Mouse (Mus musculus) CD4-positive, CD25-positive, alpha-beta regulatory T cell, adult 4 months (primary cell): ENCODE measurements around the gene Sprr1b. TPM values are rescaled to one million over a fixed set of nuclear protein-coding genes. Genes with fewer than 3 reads are reported as not detected.
"Not testable (repeated sequence)": the region's sequence is repeated elsewhere in the genome, so short reads cannot be mapped to it uniquely, and the experiment has no call there.

Experiments
- ATAC-seq: one replicate; pipeline ENCODE4 v1.8.0; 2017
- polyA plus RNA-seq, 2 experiments: library from polyadenylated mRNA; unstranded; fragments of 100-300 nt; shearing (Covaris generic); gene quantifications; one replicate each; pipeline ENCODE4 v1.2.1; 2017

The Sprr1b gene
- polyA plus RNA-seq, result not detected

DNA sequence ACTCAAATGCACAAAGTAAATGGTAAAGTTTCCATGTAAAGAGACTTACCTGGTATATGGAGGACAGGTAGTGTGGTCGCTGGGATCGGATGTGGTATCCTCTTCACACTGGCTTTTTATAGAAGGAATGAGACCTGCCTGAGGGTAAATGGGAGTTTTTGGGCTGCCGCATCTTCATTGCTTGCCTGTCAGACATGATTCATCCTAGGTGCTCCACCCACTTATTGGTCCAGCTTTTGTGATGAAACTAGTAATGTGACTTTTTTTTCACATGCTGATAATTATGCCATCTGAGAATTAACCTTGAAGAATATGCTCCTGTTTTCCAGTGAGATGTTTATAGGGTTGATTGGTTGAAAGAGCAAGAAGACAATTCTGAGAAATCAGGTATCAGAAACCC, at the start of gene Sprr1b:
TSS of gene Sprr1b (minus strand) at position 101 of the 400 bp plus-strand sequence.
- no peak for ATAC-seq

DNA sequence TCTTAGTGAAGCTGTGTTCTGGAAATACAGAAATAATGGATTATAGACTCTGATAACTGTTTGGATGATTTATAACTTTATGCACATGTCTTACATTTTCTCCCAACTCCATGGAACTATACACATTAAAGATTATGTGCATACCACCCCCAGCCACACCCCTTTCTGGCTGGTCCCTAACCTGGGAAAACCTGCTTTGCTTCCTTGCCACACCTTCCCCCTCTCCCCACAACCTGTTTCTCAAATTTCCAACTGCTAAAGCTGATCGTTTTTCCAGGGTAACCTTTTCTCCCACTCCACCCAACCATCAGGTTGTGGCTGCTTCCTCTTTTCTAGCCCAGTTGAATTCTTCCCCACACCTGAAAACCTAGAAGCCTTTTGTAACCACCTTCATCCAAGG, 47.7 kb upstream of the Sprr1b start:
- ATAC-seq, result no peak

DNA sequence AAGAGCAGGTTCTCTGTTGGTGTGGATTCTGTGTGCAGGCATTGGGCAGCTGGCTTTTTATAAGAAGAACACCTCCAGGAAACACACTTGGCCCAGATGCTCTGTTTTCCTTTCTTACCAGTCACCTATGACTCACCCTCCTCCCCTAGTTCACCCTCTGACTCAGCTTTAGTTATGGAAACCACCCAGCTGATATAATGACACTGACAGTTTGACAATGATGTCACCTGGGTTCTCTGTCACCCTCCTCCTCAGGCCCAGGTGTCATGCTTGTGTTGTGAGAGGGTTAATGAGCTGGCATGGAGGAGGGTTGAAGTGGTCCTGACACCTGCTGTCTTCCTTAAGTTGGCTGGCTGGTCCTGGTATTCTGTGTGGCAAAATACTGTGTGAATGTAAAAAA, 47.3 kb upstream of the Sprr1b start, which contains the start of gene Sprr1a:
TSS of gene Sprr1a (minus strand) at position 33 of the 400 bp plus-strand sequence.
- ATAC-seq, result no peak

DNA sequence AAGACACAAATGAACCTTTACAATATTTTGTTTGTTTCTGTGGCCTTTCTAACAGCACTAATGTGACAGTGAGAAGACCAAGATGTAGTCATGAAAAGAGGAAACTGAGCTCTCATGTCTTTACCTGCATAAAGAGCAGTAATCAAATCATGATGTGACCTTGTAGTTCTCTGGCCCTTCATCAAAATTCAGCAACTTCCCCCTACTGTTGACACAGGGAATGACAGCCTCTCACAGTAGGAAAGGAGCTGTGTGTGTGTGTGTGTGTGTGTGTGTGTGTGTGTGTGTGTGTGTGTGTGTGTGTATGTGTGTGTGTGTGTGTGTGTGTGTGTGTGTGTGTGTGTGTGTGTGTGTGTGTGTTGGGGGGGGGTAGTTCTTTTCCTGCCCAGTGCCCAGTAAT, 42.7 kb upstream of the Sprr1b start:
- ATAC-seq, result not testable (repeated sequence)

DNA sequence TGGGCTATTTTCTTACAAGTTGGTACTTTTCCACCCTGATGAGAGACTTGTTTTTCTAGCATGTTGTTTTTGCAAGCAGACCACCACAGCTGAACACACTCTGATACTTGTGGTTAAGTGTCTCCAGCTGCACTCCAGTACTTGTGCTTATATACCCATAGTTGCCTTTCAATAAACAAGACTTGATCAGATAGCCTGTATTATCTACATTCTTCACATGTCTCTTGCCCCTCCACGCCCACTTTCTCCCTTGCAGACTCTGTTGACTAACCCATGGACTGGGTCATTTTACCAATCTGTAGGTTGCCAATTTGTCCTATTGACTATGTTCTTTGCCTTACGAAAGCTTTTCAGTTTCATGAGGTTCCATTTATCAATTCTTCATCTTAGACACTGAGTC, 31.5 kb upstream of the Sprr1b start:
- no peak for ATAC-seq

- no peak for ATAC-seq
Measured at GRCm38 (mm10) chr3:92467424-92467823, 28.8 kb upstream of the Sprr1b start.

DNA sequence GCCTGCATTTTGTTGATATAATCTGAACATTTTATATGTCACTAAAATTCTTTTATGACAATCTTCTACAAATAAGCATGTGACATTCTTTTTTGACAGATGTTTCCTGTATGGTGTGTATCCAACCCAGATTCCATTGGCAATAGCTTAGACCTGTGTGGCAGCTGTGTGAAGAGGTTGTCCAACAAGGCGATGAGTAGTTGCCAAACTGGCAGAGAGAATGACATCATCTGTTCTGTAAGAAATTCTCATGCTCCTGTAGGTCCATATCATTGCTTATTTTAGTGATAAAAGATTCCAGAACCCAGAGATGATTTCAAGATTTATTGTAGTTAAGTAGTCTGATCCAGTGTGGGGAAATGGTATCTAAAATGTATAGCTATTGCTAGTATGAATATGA, 28.0 kb upstream of the Sprr1b start:
- ATAC-seq, result no peak

- ATAC-seq, result no peak
Measured at GRCm38 (mm10) chr3:92458620-92459019, 20.0 kb upstream of the Sprr1b start, which contains the start of gene Sprr3. Sprr3 (minus strand) TSS chr3:92458720.

- ATAC-seq, result no peak
Measured at GRCm38 (mm10) chr3:92455151-92455550, 16.6 kb upstream of the Sprr1b start.

GRCm38 (mm10) chr3:92440177-92440576, 1.6 kb upstream of the Sprr1b start:
- no peak for ATAC-seq

DNA sequence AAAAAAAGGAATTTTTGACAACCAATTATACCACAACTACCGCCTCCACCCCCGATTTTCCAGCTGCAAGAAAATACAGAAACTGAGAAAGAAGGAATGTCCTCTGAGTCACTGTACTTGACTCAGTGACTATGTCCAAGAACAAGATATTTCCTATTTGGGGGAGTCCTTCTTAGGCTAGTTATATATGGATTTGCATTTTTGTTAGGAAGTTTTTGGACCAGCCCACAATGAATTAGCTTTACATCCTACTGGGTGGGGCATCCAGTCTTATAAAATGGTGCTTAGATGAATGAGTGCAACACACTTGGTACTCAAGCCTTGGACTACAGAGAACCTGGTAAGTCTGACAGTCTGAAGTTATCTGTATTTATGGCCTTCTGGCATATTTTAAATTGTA, 6.3 kb downstream of the Sprr1b start, which contains the start of gene Sprr2k:
TSS of gene Sprr2k (plus strand) at position 301 of the 400 bp plus-strand sequence.
- no peak for ATAC-seq

- ATAC-seq, result no peak
Measured at GRCm38 (mm10) chr3:92429323-92429722, 9.3 kb downstream of the Sprr1b start, which contains the start of gene Gm9774. Gm9774 (minus strand) TSS chr3:92429423.

- ATAC-seq, result no peak
Measured at GRCm38 (mm10) chr3:92417782-92418181, 20.8 kb downstream of the Sprr1b start, which contains the start of gene Sprr2j-ps. Sprr2j-ps (plus strand) TSS chr3:92418082.

DNA sequence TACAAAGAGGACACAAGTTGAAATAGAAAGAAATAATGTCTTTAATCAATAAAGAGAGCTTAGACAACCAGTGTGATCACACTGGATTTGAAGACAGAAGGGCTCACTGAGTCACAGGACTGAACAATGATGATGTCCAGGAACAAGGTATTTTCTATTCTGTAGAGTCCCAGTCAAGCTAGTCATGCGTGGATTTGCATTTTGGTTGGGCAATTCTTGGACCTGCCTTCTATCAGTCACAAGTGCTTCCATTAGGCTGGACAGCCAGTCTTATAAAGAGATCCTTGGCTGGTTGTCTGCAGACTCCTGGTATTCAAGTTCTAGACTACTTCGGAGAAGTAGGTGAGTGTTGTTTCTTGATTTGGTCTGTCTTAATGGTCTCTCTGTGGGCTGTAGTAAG, 30.9 kb downstream of the Sprr1b start, which contains the start of gene Sprr2i:
TSS of gene Sprr2i (plus strand) at position 301 of the 400 bp plus-strand sequence.
- ATAC-seq, result no peak

DNA sequence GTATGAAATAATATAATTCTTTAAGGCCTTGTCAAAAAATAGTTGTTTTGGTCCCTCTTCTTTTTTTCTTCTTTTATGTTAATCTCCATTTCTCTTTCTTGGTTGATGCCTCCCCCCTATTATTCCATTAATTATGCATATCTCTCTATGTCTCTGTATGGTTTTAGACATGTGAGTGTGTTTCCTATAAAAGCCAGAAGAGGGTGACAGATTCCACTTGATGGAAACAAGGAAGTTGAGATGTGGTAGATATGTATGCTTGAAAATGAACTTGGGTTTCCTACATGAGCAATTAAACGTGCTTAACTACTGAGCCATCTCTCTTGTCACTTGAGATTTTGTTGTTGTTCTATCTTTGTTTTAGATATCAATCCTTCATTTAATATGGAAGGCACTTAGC, 44.3 kb downstream of the Sprr1b start:
- no peak for ATAC-seq

Other genes with a start within 250 kb of the Sprr1b start
- not detected for gene Sprr2a1, start 223.0 kb downstream of the Sprr1b start, polyA plus RNA-seq
- gene Sprr2a2, start 222.9 kb downstream of the Sprr1b start, polyA plus RNA-seq, result not detected
- gene Sprr2a3, start 153.4 kb downstream of the Sprr1b start, polyA plus RNA-seq, result not detected
- not detected for gene Sprr2b, start 122.2 kb downstream of the Sprr1b start, polyA plus RNA-seq
- not detected for gene Sprr2d, start 99.6 kb downstream of the Sprr1b start, polyA plus RNA-seq
- gene Sprr2e, start 86.6 kb downstream of the Sprr1b start, polyA plus RNA-seq, result not detected
- not detected for gene Sprr2f, start 73.6 kb downstream of the Sprr1b start, polyA plus RNA-seq
- not detected for gene Sprr2h, start 53.1 kb downstream of the Sprr1b start, polyA plus RNA-seq
- not detected for gene Sprr2i, start 30.8 kb downstream of the Sprr1b start, polyA plus RNA-seq
- not detected for gene Sprr2j-ps, start 20.7 kb downstream of the Sprr1b start, polyA plus RNA-seq
- 10 to 100 TPM in 1 of 2 experiments, 1 to 10 TPM in 1; 9.0 to 12.9 TPM for gene Gm9774, start 9.4 kb downstream of the Sprr1b start, polyA plus RNA-seq
- not detected for gene Sprr2k, start 6.2 kb downstream of the Sprr1b start, polyA plus RNA-seq
- not detected for gene Sprr3, start 19.9 kb upstream of the Sprr1b start, polyA plus RNA-seq
- not detected for gene Sprr1a, start 47.1 kb upstream of the Sprr1b start, polyA plus RNA-seq
- gene Sprr4, start 61.7 kb upstream of the Sprr1b start, polyA plus RNA-seq, result not detected
- not detected for gene 2310046K23Rik, start 95.7 kb upstream of the Sprr1b start, polyA plus RNA-seq
- gene Ivl, start 134.9 kb upstream of the Sprr1b start, polyA plus RNA-seq, result not detected
- not detected for gene Smcp, start 150.2 kb upstream of the Sprr1b start, polyA plus RNA-seq
- not detected for gene 2210017I01Rik, start 168.7 kb upstream of the Sprr1b start, polyA plus RNA-seq
- gene Lce6a, start 182.9 kb upstream of the Sprr1b start, polyA plus RNA-seq, result not detected
- not detected for gene Lce1a1, start 209.5 kb upstream of the Sprr1b start, polyA plus RNA-seq
- not detected for gene Lce1b, start 218.1 kb upstream of the Sprr1b start, polyA plus RNA-seq
- gene Lce1a2, start 231.5 kb upstream of the Sprr1b start, polyA plus RNA-seq, result not detected
- not detected for gene Lce1c, start 240.5 kb upstream of the Sprr1b start, polyA plus RNA-seq
- not detected for gene Lce1d, start 248.4 kb upstream of the Sprr1b start, polyA plus RNA-seq